Mouse (Mus musculus): Measurements from ENCODE around the gene Akap2.

Akap2 gene

GRCm38 (mm10) chr4:57789118-57789517, 71.7 kb downstream of the Akap2 start:
- in situ Hi-C loops (cut with MboI, MseI) = no loop called here

- in situ Hi-C loops (cut with MboI, MseI) = no loop called here
Measured at GRCm38 (mm10) chr4:57793989-57794388, 76.5 kb downstream of the Akap2 start.

- in situ Hi-C loops (cut with MboI, MseI) = no loop called here
Measured at GRCm38 (mm10) chr4:57794547-57794946, 77.1 kb downstream of the Akap2 start.

- in situ Hi-C loops (cut with MboI, MseI) = no loop called here
Measured at GRCm38 (mm10) chr4:57797548-57798285, 80.3 kb downstream of the Akap2 start.

GRCm38 (mm10) chr4:57798286-57799018, 81.0 kb downstream of the Akap2 start:
- in situ Hi-C loops (cut with MboI, MseI) = no loop called here

GRCm38 (mm10) chr4:57799297-57799696, 81.8 kb downstream of the Akap2 start:
- in situ Hi-C loops (cut with MboI, MseI) = no loop called here

GRCm38 (mm10) chr4:57801239-57801638, 83.8 kb downstream of the Akap2 start:
- in situ Hi-C loops (cut with MboI, MseI) = no loop called here

- in situ Hi-C loops (cut with MboI, MseI) = no loop called here
Measured at GRCm38 (mm10) chr4:57801986-57802385, 84.5 kb downstream of the Akap2 start.

- in situ Hi-C loops (cut with MboI, MseI) = no loop called here
Measured at GRCm38 (mm10) chr4:57802411-57802810, 85.0 kb downstream of the Akap2 start.

GRCm38 (mm10) chr4:57804902-57805301, 87.4 kb downstream of the Akap2 start:
- in situ Hi-C loops (cut with MboI, MseI) = no loop called here

GRCm38 (mm10) chr4:57809449-57809848, 92.0 kb downstream of the Akap2 start:
- in situ Hi-C loops (cut with MboI, MseI) = no loop called here

GRCm38 (mm10) chr4:57812075-57812474, 94.6 kb downstream of the Akap2 start:
- in situ Hi-C loops (cut with MboI, MseI) = no loop called here

GRCm38 (mm10) chr4:57812916-57813575, 95.6 kb downstream of the Akap2 start:
- in situ Hi-C loops (cut with MboI, MseI) = no loop called here

- in situ Hi-C loops (cut with MboI, MseI) = no loop called here
Measured at GRCm38 (mm10) chr4:57813576-57813945, 96.1 kb downstream of the Akap2 start.

- in situ Hi-C loops (cut with MboI, MseI) = no loop called here
Measured at GRCm38 (mm10) chr4:57815355-57815754, 97.9 kb downstream of the Akap2 start.

- in situ Hi-C loops (cut with MboI, MseI) = no loop called here
Measured at GRCm38 (mm10) chr4:57816146-57816545, 98.7 kb downstream of the Akap2 start.

GRCm38 (mm10) chr4:57820839-57821374, 103.5 kb downstream of the Akap2 start:
- in situ Hi-C loops (cut with MboI, MseI) = no loop called here

- in situ Hi-C loops (cut with MboI, MseI) = no loop called here
Measured at GRCm38 (mm10) chr4:57821556-57822356, 104.3 kb downstream of the Akap2 start.

GRCm38 (mm10) chr4:57822641-57823040, 105.2 kb downstream of the Akap2 start:
- in situ Hi-C loops (cut with MboI, MseI) = no loop called here

- in situ Hi-C loops (cut with MboI, MseI) = no loop called here
Measured at GRCm38 (mm10) chr4:57824626-57825240, 107.3 kb downstream of the Akap2 start.

- in situ Hi-C loops (cut with MboI, MseI) = no loop called here
Measured at GRCm38 (mm10) chr4:57826272-57826671, 108.8 kb downstream of the Akap2 start.

Measured in regulatory T cell (primary cell).